Mouse (Mus musculus) liver, embryonic 18 days (tissue): ENCODE data around the gene Twistnb. TPM values are rescaled to one million over a fixed set of nuclear protein-coding genes. Genes with fewer than 3 reads are reported as not detected.

Experiments
- polyA plus RNA-seq: library from polyadenylated mRNA; depleted of rRNA; stranded (reverse); fragments of >200 nt; gene quantifications from 2 replicates; pipeline ENCODE4 v1.2.3, GENCODE M21; 2012; rRNA removed

The Twistnb gene
- 3.6 TPM in 2 replicates for polyA plus RNA-seq

DNA sequence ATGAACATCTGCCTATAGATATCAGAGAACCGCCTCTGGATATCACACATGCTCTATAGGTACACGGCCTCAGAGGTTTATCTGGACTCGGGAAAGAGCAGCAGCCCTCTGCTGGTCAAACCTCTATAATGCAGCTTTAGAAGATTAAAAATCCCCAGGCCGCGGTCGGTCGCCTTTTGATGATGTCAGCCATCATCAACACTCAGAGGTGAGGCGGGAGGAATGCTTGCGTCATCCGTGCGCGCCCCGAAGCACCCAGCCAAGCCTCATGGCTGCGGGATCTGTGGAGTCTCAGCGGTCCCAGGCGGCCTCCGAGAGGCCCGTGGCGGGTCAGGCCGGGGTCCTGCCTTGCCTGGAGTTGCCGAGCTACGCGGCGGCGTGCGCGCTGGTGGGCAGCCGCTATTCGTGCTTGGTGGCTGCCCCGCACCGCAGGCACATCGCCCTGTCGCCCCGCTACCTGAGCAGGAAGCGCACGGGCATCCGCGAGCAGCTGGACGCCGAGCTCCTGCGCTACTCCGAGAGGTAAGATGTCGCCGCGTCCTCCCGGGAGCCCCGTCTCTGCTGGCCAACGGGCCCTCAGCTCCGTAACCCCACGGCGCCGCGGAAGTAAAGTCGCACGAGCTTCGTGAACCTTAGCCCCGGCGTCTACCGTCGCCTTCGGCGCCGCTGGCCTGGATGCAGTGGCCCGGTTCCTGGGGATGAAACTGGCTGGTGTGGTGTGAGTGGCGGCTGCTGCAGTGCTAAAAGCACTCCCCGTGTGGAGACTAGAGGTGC lies at the start of gene Twistnb:
Twistnb (plus strand) TSS at position 249 of the 774 bp plus-strand sequence.

GRCm38 (mm10) chr12:33394804-33395623 lies 34.4 kb upstream of the Twistnb start, which contains the start of gene Efcab10:
Gene Efcab10, plus strand, starts transcription at chr12:33394854.

Other genes with a start within 250 kb of the Twistnb start
- gene Efcab10, start 34.8 kb upstream of the Twistnb start, polyA plus RNA-seq: not detected in 2 replicates